Mouse (Mus musculus): ENCODE measurements around the gene Rnf130. TPM values are rescaled to one million over a fixed set of nuclear protein-coding genes. Genes with fewer than 3 reads are reported as not detected.

Gene Rnf130
- polyA plus RNA-seq, 1 experiment: 31.9 TPM

GRCm38 (mm10) chr11:50127781-50128180, 102.6 kb downstream of the Rnf130 start:
- Histone ChIP-seq H3K4me1 (ENCODE audit: control insufficient read depth, insufficient read depth, low read length) (0 out of 2 replicates have a peak, but pooled peaks cover 2% of the 10 kb centered on the region), H3K27ac (ENCODE audit: insufficient read depth, low read length) (no peak overlapping the region), H3K4me3 (ENCODE audit: insufficient read depth, low read length) (no peak overlapping the region)
- no peak for TF ChIP-seq POLR2A (IDR thresholded peaks at IDR 0.05; ENCODE audit: low read depth, low read length)
- no peak for TF ChIP-seq CTCF (IDR thresholded peaks at IDR 0.05; ENCODE audit: borderline replicate concordance, insufficient read depth, low read length)

- Histone ChIP-seq H3K4me3 (ENCODE audit: insufficient read depth, low read length) (peak within 1 kb of the TSS; percentile 76), H3K4me1 (ENCODE audit: control insufficient read depth, insufficient read depth, low read length) (0 out of 2 replicates have a peak, but pooled peaks cover 4% of the 10 kb centered on the region), H3K27ac (ENCODE audit: insufficient read depth, low read length) (no peak within 1 kb of the TSS)
- TF ChIP-seq POLR2A (IDR thresholded peaks at IDR 0.05; ENCODE audit: low read depth, low read length) (peak; percentile 84), CTCF (IDR thresholded peaks at IDR 0.05; ENCODE audit: borderline replicate concordance, insufficient read depth, low read length) (peak; percentile 89)
Measured at GRCm38 (mm10) chr11:50130811-50131766, 105.9 kb downstream of the Rnf130 start, which contains the start of gene Tbc1d9b. Gene Tbc1d9b (plus strand): TSS chr11:50131396.

GRCm38 (mm10) chr11:50131801-50132201, 106.7 kb downstream of the Rnf130 start:
- peak overlapping the region; percentile 76 for H3K4me3 ChIP-seq (ENCODE audit: insufficient read depth, low read length)
- H3K27ac ChIP-seq (ENCODE audit: insufficient read depth, low read length): no peak overlapping the region
- no peak for TF ChIP-seq POLR2A (IDR thresholded peaks at IDR 0.05; ENCODE audit: low read depth, low read length)
- TF ChIP-seq CTCF (IDR thresholded peaks at IDR 0.05; ENCODE audit: borderline replicate concordance, insufficient read depth, low read length): no peak
- H3K4me1 ChIP-seq (ENCODE audit: control insufficient read depth, insufficient read depth, low read length): 0 out of 2 replicates have a peak, but pooled peaks cover 4% of the 10 kb centered on the region

- H3K4me3 ChIP-seq (ENCODE audit: insufficient read depth, low read length): peak overlapping the region; percentile 76
- H3K27ac ChIP-seq (ENCODE audit: insufficient read depth, low read length): no peak overlapping the region
- TF ChIP-seq POLR2A (IDR thresholded peaks at IDR 0.05; ENCODE audit: low read depth, low read length) (no peak), CTCF (IDR thresholded peaks at IDR 0.05; ENCODE audit: borderline replicate concordance, insufficient read depth, low read length) (no peak)
- H3K4me1 ChIP-seq (ENCODE audit: control insufficient read depth, insufficient read depth, low read length): 0 out of 2 replicates have a peak, but pooled peaks cover 4% of the 10 kb centered on the region
Measured at GRCm38 (mm10) chr11:50132265-50132664, 107.1 kb downstream of the Rnf130 start.

- TF ChIP-seq CTCF (IDR thresholded peaks at IDR 0.05; ENCODE audit: borderline replicate concordance, insufficient read depth, low read length) (no peak), POLR2A (IDR thresholded peaks at IDR 0.05; ENCODE audit: low read depth, low read length) (no peak)
- H3K4me3 ChIP-seq (ENCODE audit: insufficient read depth, low read length): no peak overlapping the region
- H3K27ac ChIP-seq (ENCODE audit: insufficient read depth, low read length): no peak overlapping the region
- 0 out of 2 replicates have a peak, but pooled peaks cover 4% of the 10 kb centered on the region for H3K4me1 ChIP-seq (ENCODE audit: control insufficient read depth, insufficient read depth, low read length)
Measured at GRCm38 (mm10) chr11:50134136-50134859, 109.2 kb downstream of the Rnf130 start.

GRCm38 (mm10) chr11:50138206-50138822, 113.2 kb downstream of the Rnf130 start:
- TF ChIP-seq CTCF (IDR thresholded peaks at IDR 0.05; ENCODE audit: borderline replicate concordance, insufficient read depth, low read length): no peak
- TF ChIP-seq POLR2A (IDR thresholded peaks at IDR 0.05; ENCODE audit: low read depth, low read length): no peak
- H3K4me3 ChIP-seq (ENCODE audit: insufficient read depth, low read length): no peak overlapping the region
- H3K4me1 ChIP-seq (ENCODE audit: control insufficient read depth, insufficient read depth, low read length): 0 out of 2 replicates have a peak, but pooled peaks cover 2% of the 10 kb centered on the region
- H3K27ac ChIP-seq (ENCODE audit: insufficient read depth, low read length): no peak overlapping the region

- H3K27ac ChIP-seq (ENCODE audit: insufficient read depth, low read length): no peak overlapping the region
- H3K4me1 ChIP-seq (ENCODE audit: control insufficient read depth, insufficient read depth, low read length): no peaks in the 10 kb centered on the region
- no peak for TF ChIP-seq POLR2A (IDR thresholded peaks at IDR 0.05; ENCODE audit: low read depth, low read length)
- TF ChIP-seq CTCF (IDR thresholded peaks at IDR 0.05; ENCODE audit: borderline replicate concordance, insufficient read depth, low read length): no peak
- H3K4me3 ChIP-seq (ENCODE audit: insufficient read depth, low read length): no peak overlapping the region
Measured at GRCm38 (mm10) chr11:50139571-50139970, 114.4 kb downstream of the Rnf130 start.

- TF ChIP-seq CTCF (IDR thresholded peaks at IDR 0.05; ENCODE audit: borderline replicate concordance, insufficient read depth, low read length): no peak
- TF ChIP-seq POLR2A (IDR thresholded peaks at IDR 0.05; ENCODE audit: low read depth, low read length): no peak
- Histone ChIP-seq H3K4me1 (ENCODE audit: control insufficient read depth, insufficient read depth, low read length) (no peaks in the 10 kb centered on the region), H3K4me3 (ENCODE audit: insufficient read depth, low read length) (no peak overlapping the region)
Measured at GRCm38 (mm10) chr11:50145529-50145928, 120.4 kb downstream of the Rnf130 start.

GRCm38 (mm10) chr11:50146121-50146520, 121.0 kb downstream of the Rnf130 start:
- Histone ChIP-seq H3K4me3 (ENCODE audit: insufficient read depth, low read length) (no peak overlapping the region), H3K27ac (ENCODE audit: insufficient read depth, low read length) (no peak overlapping the region), H3K4me1 (ENCODE audit: control insufficient read depth, insufficient read depth, low read length) (no peaks in the 10 kb centered on the region)
- TF ChIP-seq CTCF (IDR thresholded peaks at IDR 0.05; ENCODE audit: borderline replicate concordance, insufficient read depth, low read length) (no peak), POLR2A (IDR thresholded peaks at IDR 0.05; ENCODE audit: low read depth, low read length) (no peak)

More at GRCm38 (mm10) chr11:50145529-50145928, 120.4 kb downstream of the Rnf130 start:
- no peak overlapping the region for H3K27ac ChIP-seq (ENCODE audit: insufficient read depth, low read length)

All from embryonic fibroblast, embryonic 13.5 days (primary cell).